Mouse (Mus musculus): Measurements from ENCODE around the gene Stambpl1. TPM values are rescaled to one million over a fixed set of nuclear protein-coding genes. Genes with fewer than 3 reads are reported as not detected.

Gene Stambpl1
- polyA plus RNA-seq, 1 experiment from 2014 or later, result 4.0 TPM

GRCm38 (mm10) chr19:34217761-34218160 lies 25.7 kb downstream of the Stambpl1 start:
- DNase-seq (ENCODE audit: low spot score) (no peak), ATAC-seq (ENCODE audit: insufficient read depth, low FRiP score, low TSS enrichment) (no peak)
- Histone ChIP-seq H3K9ac (ENCODE audit: low read length) (no peak overlapping the region), H3K27me3 (ENCODE audit: control insufficient read depth, insufficient read depth, low read length) (no peaks in the 10 kb centered on the region), H3K27ac (ENCODE audit: low read depth, low read length) (no peak overlapping the region), H3K4me2 (ENCODE audit: low read depth) (no peak overlapping the region), H3K4me3 (ENCODE audit: low read depth, low read length) (no peak overlapping the region), H3K9me3 (ENCODE audit: control insufficient read depth, low read length) (no peaks in the 10 kb centered on the region), H3K4me1 (ENCODE audit: control insufficient read depth, insufficient read depth, low read length) (no peaks in the 10 kb centered on the region), H3K36me3 (ENCODE audit: control insufficient read depth, insufficient read depth, low read length) (no peaks in the 10 kb centered on the region)
- WGBS, result 76% methylated on average over 3 of the region's 3 CpGs

GRCm38 (mm10) chr19:34219260-34219968 lies 27.4 kb downstream of the Stambpl1 start:
- H3K4me3 ChIP-seq (ENCODE audit: low read depth, low read length), result no peak overlapping the region
- DNase-seq (ENCODE audit: low spot score) (no peak), ATAC-seq (ENCODE audit: insufficient read depth, low FRiP score, low TSS enrichment) (no peak)
- no peak overlapping the region for H3K9ac ChIP-seq (ENCODE audit: low read length)
- no peaks in the 10 kb centered on the region for H3K4me1 ChIP-seq (ENCODE audit: control insufficient read depth, insufficient read depth, low read length)
- no peak overlapping the region for H3K27ac ChIP-seq (ENCODE audit: low read depth, low read length)
- H3K27me3 ChIP-seq (ENCODE audit: control insufficient read depth, insufficient read depth, low read length), result no peaks in the 10 kb centered on the region
- no peak overlapping the region for H3K4me2 ChIP-seq (ENCODE audit: low read depth)
- no peaks in the 10 kb centered on the region for H3K36me3 ChIP-seq (ENCODE audit: control insufficient read depth, insufficient read depth, low read length)
- no peaks in the 10 kb centered on the region for H3K9me3 ChIP-seq (ENCODE audit: control insufficient read depth, low read length)
- WGBS, result 82% methylated on average over 5 of the region's 5 CpGs

- ATAC-seq (ENCODE audit: insufficient read depth, low FRiP score, low TSS enrichment) (no peak), DNase-seq (ENCODE audit: low spot score) (no peak)
- Histone ChIP-seq H3K27me3 (ENCODE audit: control insufficient read depth, insufficient read depth, low read length) (no peaks in the 10 kb centered on the region), H3K27ac (ENCODE audit: low read depth, low read length) (no peak overlapping the region), H3K4me3 (ENCODE audit: low read depth, low read length) (no peak overlapping the region), H3K9ac (ENCODE audit: low read length) (no peak overlapping the region), H3K4me1 (ENCODE audit: control insufficient read depth, insufficient read depth, low read length) (no peaks in the 10 kb centered on the region), H3K9me3 (ENCODE audit: control insufficient read depth, low read length) (no peaks in the 10 kb centered on the region), H3K4me2 (ENCODE audit: low read depth) (no peak overlapping the region), H3K36me3 (ENCODE audit: control insufficient read depth, insufficient read depth, low read length) (no peaks in the 10 kb centered on the region)
- 81% methylated on average over 3 of the region's 3 CpGs for WGBS
Observed at GRCm38 (mm10) chr19:34220732-34221380, 28.8 kb downstream of the Stambpl1 start.

- no peak for DNase-seq (ENCODE audit: low spot score)
- H3K27me3 ChIP-seq (ENCODE audit: control insufficient read depth, insufficient read depth, low read length), result no peaks in the 10 kb centered on the region
- H3K4me1 ChIP-seq (ENCODE audit: control insufficient read depth, insufficient read depth, low read length), result no peaks in the 10 kb centered on the region
- WGBS, result 95% methylated on average over 3 of the region's 3 CpGs
- no peak overlapping the region for H3K4me2 ChIP-seq (ENCODE audit: low read depth)
- no peak overlapping the region for H3K9ac ChIP-seq (ENCODE audit: low read length)
- no peak overlapping the region for H3K4me3 ChIP-seq (ENCODE audit: low read depth, low read length)
- no peak for ATAC-seq (ENCODE audit: insufficient read depth, low FRiP score, low TSS enrichment)
- H3K27ac ChIP-seq (ENCODE audit: low read depth, low read length), result no peak overlapping the region
- no peaks in the 10 kb centered on the region for H3K9me3 ChIP-seq (ENCODE audit: control insufficient read depth, low read length)
- H3K36me3 ChIP-seq (ENCODE audit: control insufficient read depth, insufficient read depth, low read length), result no peaks in the 10 kb centered on the region
Observed at GRCm38 (mm10) chr19:34222805-34223204, 30.8 kb downstream of the Stambpl1 start.

GRCm38 (mm10) chr19:34231596-34231995 lies 39.6 kb downstream of the Stambpl1 start:
- no peaks in the 10 kb centered on the region for H3K36me3 ChIP-seq (ENCODE audit: control insufficient read depth, insufficient read depth, low read length)
- 76% methylated on average over 7 of the region's 7 CpGs for WGBS
- no peak for ATAC-seq (ENCODE audit: insufficient read depth, low FRiP score, low TSS enrichment)

GRCm38 (mm10) chr19:34232326-34232725 lies 40.3 kb downstream of the Stambpl1 start:
- WGBS, result 57% methylated on average over 5 of the region's 5 CpGs
- Histone ChIP-seq H3K27ac (ENCODE audit: low read depth, low read length) (no peak overlapping the region), H3K9ac (ENCODE audit: low read length) (no peak overlapping the region), H3K9me3 (ENCODE audit: control insufficient read depth, low read length) (no peaks in the 10 kb centered on the region), H3K4me1 (ENCODE audit: control insufficient read depth, insufficient read depth, low read length) (no peaks in the 10 kb centered on the region), H3K27me3 (ENCODE audit: control insufficient read depth, insufficient read depth, low read length) (no peaks in the 10 kb centered on the region), H3K4me3 (ENCODE audit: low read depth, low read length) (no peak overlapping the region), H3K36me3 (ENCODE audit: control insufficient read depth, insufficient read depth, low read length) (no peaks in the 10 kb centered on the region), H3K4me2 (ENCODE audit: low read depth) (no peak overlapping the region)
- ATAC-seq (ENCODE audit: insufficient read depth, low FRiP score, low TSS enrichment) (no peak), DNase-seq (ENCODE audit: low spot score) (no peak)

More at GRCm38 (mm10) chr19:34231596-34231995, 39.6 kb downstream of the Stambpl1 start:
- Histone ChIP-seq H3K4me2 (ENCODE audit: low read depth) (no peak overlapping the region), H3K27me3 (ENCODE audit: control insufficient read depth, insufficient read depth, low read length) (no peaks in the 10 kb centered on the region), H3K4me3 (ENCODE audit: low read depth, low read length) (no peak overlapping the region), H3K9ac (ENCODE audit: low read length) (no peak overlapping the region), H3K4me1 (ENCODE audit: control insufficient read depth, insufficient read depth, low read length) (no peaks in the 10 kb centered on the region), H3K9me3 (ENCODE audit: control insufficient read depth, low read length) (no peaks in the 10 kb centered on the region), H3K27ac (ENCODE audit: low read depth, low read length) (no peak overlapping the region)
- DNase-seq (ENCODE audit: low spot score), result no peak

GRCm38 (mm10) chr19:34233944-34234343 lies 41.9 kb downstream of the Stambpl1 start:
- Histone ChIP-seq H3K36me3 (ENCODE audit: control insufficient read depth, insufficient read depth, low read length) (no peaks in the 10 kb centered on the region), H3K9ac (ENCODE audit: low read length) (no peak overlapping the region), H3K27ac (ENCODE audit: low read depth, low read length) (no peak overlapping the region), H3K4me1 (ENCODE audit: control insufficient read depth, insufficient read depth, low read length) (no peaks in the 10 kb centered on the region), H3K27me3 (ENCODE audit: control insufficient read depth, insufficient read depth, low read length) (no peaks in the 10 kb centered on the region), H3K4me2 (ENCODE audit: low read depth) (no peak overlapping the region), H3K4me3 (ENCODE audit: low read depth, low read length) (no peak overlapping the region), H3K9me3 (ENCODE audit: control insufficient read depth, low read length) (no peaks in the 10 kb centered on the region)
- DNase-seq (ENCODE audit: low spot score) (no peak), ATAC-seq (ENCODE audit: insufficient read depth, low FRiP score, low TSS enrichment) (no peak)
- 79% methylated on average over 14 of the region's 14 CpGs for WGBS

GRCm38 (mm10) chr19:34236049-34236448 lies 44.0 kb downstream of the Stambpl1 start:
- no peak overlapping the region for H3K27ac ChIP-seq (ENCODE audit: low read depth, low read length)
- H3K4me3 ChIP-seq (ENCODE audit: low read depth, low read length), result no peak overlapping the region
- no peak for DNase-seq (ENCODE audit: low spot score)
- ATAC-seq (ENCODE audit: insufficient read depth, low FRiP score, low TSS enrichment), result no peak
- no peak overlapping the region for H3K4me2 ChIP-seq (ENCODE audit: low read depth)
- H3K4me1 ChIP-seq (ENCODE audit: control insufficient read depth, insufficient read depth, low read length), result no peaks in the 10 kb centered on the region
- H3K9me3 ChIP-seq (ENCODE audit: control insufficient read depth, low read length), result no peaks in the 10 kb centered on the region
- H3K9ac ChIP-seq (ENCODE audit: low read length), result no peak overlapping the region
- no peaks in the 10 kb centered on the region for H3K36me3 ChIP-seq (ENCODE audit: control insufficient read depth, insufficient read depth, low read length)
- no peaks in the 10 kb centered on the region for H3K27me3 ChIP-seq (ENCODE audit: control insufficient read depth, insufficient read depth, low read length)
- WGBS, result 95% methylated on average over 3 of the region's 3 CpGs

- H3K9ac ChIP-seq (ENCODE audit: low read length), result no peak overlapping the region
- no peaks in the 10 kb centered on the region for H3K9me3 ChIP-seq (ENCODE audit: control insufficient read depth, low read length)
- H3K4me1 ChIP-seq (ENCODE audit: control insufficient read depth, insufficient read depth, low read length), result no peaks in the 10 kb centered on the region
- WGBS, result 100% methylated on average over 2 of the region's 2 CpGs
- H3K4me2 ChIP-seq (ENCODE audit: low read depth), result no peak overlapping the region
- DNase-seq (ENCODE audit: low spot score) (no peak), ATAC-seq (ENCODE audit: insufficient read depth, low FRiP score, low TSS enrichment) (no peak)
- no peak overlapping the region for H3K4me3 ChIP-seq (ENCODE audit: low read depth, low read length)
- H3K27ac ChIP-seq (ENCODE audit: low read depth, low read length), result no peak overlapping the region
- H3K27me3 ChIP-seq (ENCODE audit: control insufficient read depth, insufficient read depth, low read length), result no peaks in the 10 kb centered on the region
- no peaks in the 10 kb centered on the region for H3K36me3 ChIP-seq (ENCODE audit: control insufficient read depth, insufficient read depth, low read length)
Observed at GRCm38 (mm10) chr19:34237746-34238145, 45.7 kb downstream of the Stambpl1 start.
